Mouse (Mus musculus): ENCODE results near the gene Cmtm6. TPM values are rescaled to one million over a fixed set of nuclear protein-coding genes. Genes with fewer than 3 reads are reported as not detected.
A peak's percentile ranks its signal among the peaks of the same experiment; 100 is the strongest.

The Cmtm6 gene
- total RNA-seq, 2 experiments from 2014 or later, result 22.1 to 22.4 TPM

DNA sequence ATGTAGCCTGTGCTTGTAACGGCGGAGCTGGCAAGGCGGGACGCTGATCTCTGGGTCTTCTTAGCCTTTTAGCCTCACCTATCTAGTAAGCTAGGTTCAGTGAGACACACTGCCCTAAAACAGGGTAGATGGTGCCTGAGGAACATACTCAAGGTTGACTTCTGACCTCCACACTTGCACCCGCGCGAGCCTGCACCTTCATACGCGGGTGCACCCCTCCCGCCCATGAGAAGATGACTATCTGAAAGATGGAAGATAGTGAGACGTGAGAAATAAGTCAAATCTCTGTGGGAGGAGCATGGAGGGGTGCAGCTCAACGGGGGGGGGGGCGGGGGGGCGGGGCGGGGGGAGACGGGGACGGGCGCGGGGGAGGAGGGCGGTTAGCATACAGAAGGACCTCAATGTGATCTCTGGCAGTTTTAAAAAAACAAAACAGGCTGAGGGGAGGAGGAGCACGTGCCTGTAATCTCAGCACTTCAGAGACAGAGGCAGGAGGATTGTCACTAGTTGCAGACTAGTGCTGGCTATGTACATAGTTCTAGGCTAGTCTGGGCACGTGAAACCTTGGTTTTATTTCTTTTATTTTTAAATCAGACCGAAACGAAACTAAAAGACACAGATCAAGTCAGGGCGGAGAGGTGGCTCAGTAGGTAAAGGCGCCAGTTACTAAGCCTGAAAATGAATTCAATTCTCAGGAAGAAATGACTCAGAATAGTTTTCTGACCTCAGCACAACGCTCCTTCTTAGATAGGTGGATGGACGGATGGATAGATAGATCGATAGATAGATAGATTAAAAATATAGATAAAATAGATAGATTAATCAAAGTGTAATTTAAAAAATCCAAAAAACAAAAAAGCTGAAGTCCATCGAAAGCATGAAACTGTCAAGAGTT lies 758 bp upstream of the Cmtm6 start:
- no peak for DNase-seq

- DNase-seq, result no peak
Observed at GRCm38 (mm10) chr9:114731871-114732682, 1.2 kb downstream of the Cmtm6 start.

GRCm38 (mm10) chr9:114733238-114733637 lies 2.3 kb downstream of the Cmtm6 start:
- DNase-seq, result no peak

GRCm38 (mm10) chr9:114736442-114736841 lies 5.5 kb downstream of the Cmtm6 start:
- no peak for DNase-seq

DNA sequence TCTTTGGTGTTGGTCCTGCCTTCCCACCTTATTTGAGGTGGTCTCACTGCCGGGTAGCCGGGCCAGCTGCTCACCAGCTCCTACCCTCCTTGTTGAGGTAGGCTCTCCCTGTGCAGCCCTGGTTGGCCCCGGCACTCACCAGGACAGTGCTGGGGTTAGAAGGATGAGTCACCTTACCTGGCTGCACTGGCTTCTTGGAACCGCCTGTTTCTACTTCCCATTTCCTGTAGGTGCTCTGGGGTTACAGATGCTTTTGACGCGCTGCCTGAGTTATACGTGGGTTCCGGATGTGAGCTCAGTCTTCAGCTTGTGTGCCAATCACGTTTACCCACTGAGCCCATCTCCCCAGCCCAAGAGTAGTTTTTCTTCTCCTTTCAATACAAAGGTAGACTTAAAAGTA lies 9.4 kb downstream of the Cmtm6 start:
- DNase-seq, result no peak

DNA sequence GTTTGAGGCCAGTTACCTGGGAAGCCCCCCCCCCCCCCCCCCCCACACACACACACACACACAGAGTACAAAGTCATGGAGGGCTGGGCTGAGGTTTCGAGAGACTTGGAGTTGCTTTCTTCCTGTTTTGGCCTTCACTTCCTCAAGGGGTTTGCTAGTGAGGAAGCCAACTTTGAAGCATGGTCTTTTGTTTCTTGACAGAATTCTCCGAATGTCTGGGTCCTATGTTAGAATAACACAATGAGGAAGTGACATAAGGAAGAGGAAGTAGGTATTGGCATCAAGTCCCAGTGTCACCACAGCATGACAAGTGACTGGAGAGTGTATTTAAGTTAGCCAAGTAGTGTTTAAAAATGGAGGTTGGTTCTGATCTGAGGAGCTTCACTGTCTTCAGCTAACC lies 11.8 kb downstream of the Cmtm6 start:
- no peak for DNase-seq

GRCm38 (mm10) chr9:114745163-114745562 lies 14.2 kb downstream of the Cmtm6 start:
- DNase-seq, result no peak

GRCm38 (mm10) chr9:114745654-114746053 lies 14.7 kb downstream of the Cmtm6 start:
- no peak for DNase-seq

- no peak for DNase-seq
Observed at GRCm38 (mm10) chr9:114747012-114747411, 16.1 kb downstream of the Cmtm6 start.

- no peak for DNase-seq
Observed at GRCm38 (mm10) chr9:114747466-114747865, 16.6 kb downstream of the Cmtm6 start.

GRCm38 (mm10) chr9:114751582-114751981 lies 20.7 kb downstream of the Cmtm6 start:
- no peak for DNase-seq

GRCm38 (mm10) chr9:114752311-114752710 lies 21.4 kb downstream of the Cmtm6 start:
- no peak for DNase-seq

GRCm38 (mm10) chr9:114752863-114753484 lies 22.1 kb downstream of the Cmtm6 start:
- DNase-seq, result peak; percentile 88 to 89

DNA sequence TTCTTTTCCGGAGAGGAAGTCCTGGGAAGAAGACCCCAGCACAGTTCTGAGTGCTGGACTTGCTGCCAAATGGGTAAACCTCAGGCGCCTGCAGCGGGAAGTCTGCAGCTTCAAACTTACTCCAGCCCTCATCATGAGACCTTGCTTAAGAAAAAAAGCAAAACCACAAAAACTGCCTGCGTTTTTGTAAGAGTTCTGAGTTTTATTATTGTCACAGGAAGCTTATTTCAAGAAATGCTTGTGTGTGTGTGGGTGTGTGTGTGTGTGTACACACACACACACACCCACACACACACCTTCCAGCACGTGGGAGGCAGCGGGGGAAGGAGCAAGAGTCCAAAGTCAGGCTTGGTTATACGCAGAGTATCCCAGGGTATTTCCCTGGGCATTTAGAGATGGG lies 27.4 kb downstream of the Cmtm6 start:
- DNase-seq, result no peak

GRCm38 (mm10) chr9:114758801-114759200 lies 27.9 kb downstream of the Cmtm6 start:
- no peak for DNase-seq

GRCm38 (mm10) chr9:114759886-114760285 lies 29.0 kb downstream of the Cmtm6 start:
- DNase-seq, result no peak

GRCm38 (mm10) chr9:114760353-114760752 lies 29.4 kb downstream of the Cmtm6 start:
- no peak for DNase-seq

- no peak for DNase-seq
Observed at GRCm38 (mm10) chr9:114761848-114762247, 30.9 kb downstream of the Cmtm6 start.

- DNase-seq, result no peak
Observed at GRCm38 (mm10) chr9:114763341-114763740, 32.4 kb downstream of the Cmtm6 start.

GRCm38 (mm10) chr9:114767030-114767429 lies 36.1 kb downstream of the Cmtm6 start:
- DNase-seq, result peak; percentile 38 to 53

GRCm38 (mm10) chr9:114767507-114767906 lies 36.6 kb downstream of the Cmtm6 start:
- DNase-seq, result no peak

DNA sequence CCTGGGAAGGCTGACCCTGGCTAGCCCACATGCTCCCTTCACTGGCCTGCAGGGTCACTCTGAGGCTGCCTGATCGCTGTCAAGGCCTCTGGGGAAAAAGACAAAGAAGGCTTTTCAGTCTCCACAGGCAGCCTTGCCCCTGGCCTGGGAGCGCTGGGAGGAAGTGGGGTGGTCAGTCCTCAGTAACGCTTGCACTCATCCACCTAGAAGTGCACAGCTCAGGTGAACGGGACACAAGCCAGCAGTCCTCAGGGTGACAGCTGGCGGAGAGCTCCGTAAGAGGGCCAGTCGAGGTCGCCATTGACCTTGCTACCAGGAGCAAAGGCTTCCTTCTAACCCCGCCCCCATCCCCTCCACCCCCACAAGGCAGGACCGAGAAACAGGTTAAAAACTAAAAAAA lies 37.1 kb downstream of the Cmtm6 start:
- DNase-seq, result no peak

DNA sequence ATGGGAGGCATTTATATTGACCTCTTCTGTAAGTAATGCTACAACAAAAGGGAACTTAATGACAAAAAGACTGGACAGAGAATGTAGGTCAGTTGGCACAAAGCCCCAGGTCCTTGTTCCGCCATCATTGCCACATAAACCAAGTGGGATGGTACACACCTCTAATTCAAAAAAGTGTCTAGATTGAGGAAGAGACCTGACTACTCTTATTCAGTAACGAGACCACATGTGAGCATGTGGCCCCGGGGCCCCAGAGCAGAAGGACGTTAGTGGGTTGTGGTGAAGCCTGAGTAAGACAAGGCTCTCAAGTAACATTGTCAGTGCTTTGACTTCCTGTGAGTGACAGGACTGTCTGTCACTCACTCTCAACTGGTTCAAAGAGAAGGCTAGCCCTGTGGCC lies 39.3 kb downstream of the Cmtm6 start:
- no peak for DNase-seq

All from layer of hippocampus, postnatal 36 days (tissue).